Mouse (Mus musculus) ES-Bruce4 (cell line): ENCODE data around the gene Scube3. TPM values are rescaled to one million over a fixed set of nuclear protein-coding genes. Genes with fewer than 3 reads are reported as not detected.

Source experiments
- H3K27ac ChIP-seq: 2 replicates; pipeline ENCODE4 v1.5.1; 2012; ENCODE audit warnings: low read length, inconsistent platforms; ENCODE audit not compliant: insufficient read depth
- H3K27me3 ChIP-seq: 2 replicates; pipeline ENCODE4 v1.6.1; 2012; ENCODE audit warnings: mild to moderate bottlenecking, low read length, inconsistent platforms; ENCODE audit not compliant: control insufficient read depth, poor library complexity, insufficient read depth, severe bottlenecking
- H3K36me3 ChIP-seq: 2 replicates; pipeline ENCODE4 v1.6.1; 2012; ENCODE audit warnings: inconsistent platforms, mild to moderate bottlenecking, low read length, moderate library complexity; ENCODE audit not compliant: control insufficient read depth, poor library complexity, insufficient read depth, severe bottlenecking
- H3K4me1 ChIP-seq: one replicate; pipeline ENCODE4 v1.8.1; 2011; ENCODE audit warnings: low read length; ENCODE audit not compliant: control insufficient read depth, insufficient read depth
- H3K4me3 ChIP-seq: 2 replicates; pipeline ENCODE4 v1.5.1; 2011; ENCODE audit warnings: low read depth, mild to moderate bottlenecking, low read length
- H3K9ac ChIP-seq: 2 replicates; pipeline ENCODE4 v1.6.1; 2012; ENCODE audit warnings: low read depth, mild to moderate bottlenecking, inconsistent platforms; ENCODE audit not compliant: poor library complexity, severe bottlenecking
- H3K9me3 ChIP-seq: replicated peaks from 2 replicates; pipeline ENCODE4 v1.6.1; 2012; ENCODE audit warnings: mild to moderate bottlenecking, low read length, inconsistent platforms; ENCODE audit not compliant: control insufficient read depth, poor library complexity, insufficient read depth, severe bottlenecking
- CTCF ChIP-seq: IDR thresholded peaks from one replicate; pipeline ENCODE4 v1.8.1; 2011; ENCODE audit warnings: low read depth, low read length
- EP300 ChIP-seq: IDR thresholded peaks from 2 replicates; pipeline ENCODE4 v1.6.1; 2011; ENCODE audit warnings: low read depth, low read length; ENCODE audit not compliant: insufficient read depth
- POLR2A ChIP-seq: IDR thresholded peaks from one replicate; pipeline ENCODE4 v1.8.1; 2011; ENCODE audit warnings: low read length; ENCODE audit not compliant: insufficient read depth
- polyA plus RNA-seq: library from polyadenylated mRNA; stranded (reverse); fragments of >200 nt; gene quantifications from 2 replicates; pipeline ENCODE4 v1.2.4, GENCODE M21; 2011; ENCODE audit warnings: low read depth; ENCODE audit not compliant: missing spikeins, insufficient read depth, insufficient read length

The Scube3 gene
- polyA plus RNA-seq, 1 experiment, result 18.0 TPM

GRCm38 (mm10) chr17:28100669-28101068 is 41.3 kb upstream of the Scube3 start:
- H3K9me3 ChIP-seq, result no peaks in the 10 kb centered on the region
- TF ChIP-seq CTCF, result no peak
- no peaks in the 10 kb centered on the region for H3K36me3 ChIP-seq
- no peak overlapping the region for H3K27ac ChIP-seq
- peaks cover 2% of the 10 kb centered on the region for H3K4me1 ChIP-seq
- no peaks in the 10 kb centered on the region for H3K27me3 ChIP-seq
- H3K9ac ChIP-seq, result no peak overlapping the region
- no peak overlapping the region for H3K4me3 ChIP-seq

- no peaks in the 10 kb centered on the region for H3K9me3 ChIP-seq
- H3K4me3 ChIP-seq, result no peak overlapping the region
- H3K36me3 ChIP-seq, result no peaks in the 10 kb centered on the region
- no peaks in the 10 kb centered on the region for H3K27me3 ChIP-seq
- TF ChIP-seq POLR2A (no peak), EP300 (no peak), CTCF (no peak)
- no peak overlapping the region for H3K9ac ChIP-seq
- H3K27ac ChIP-seq, result no peak overlapping the region
- peaks cover 2% of the 10 kb centered on the region for H3K4me1 ChIP-seq
These were observed 40.6 kb upstream of the Scube3 start for GRCm38 (mm10) chr17:28101284-28101887.

GRCm38 (mm10) chr17:28101902-28102319 is 40.0 kb upstream of the Scube3 start:
- no peak overlapping the region for H3K4me3 ChIP-seq
- TF ChIP-seq CTCF, result no peak
- no peak for TF ChIP-seq EP300
- TF ChIP-seq POLR2A, result no peak
- no peak overlapping the region for H3K27ac ChIP-seq
- peaks cover 2% of the 10 kb centered on the region for H3K4me1 ChIP-seq
- H3K36me3 ChIP-seq, result no peaks in the 10 kb centered on the region
- no peaks in the 10 kb centered on the region for H3K9me3 ChIP-seq
- no peak overlapping the region for H3K9ac ChIP-seq
- no peaks in the 10 kb centered on the region for H3K27me3 ChIP-seq

- no peak overlapping the region for H3K27ac ChIP-seq
- no peaks in the 10 kb centered on the region for H3K27me3 ChIP-seq
- H3K4me3 ChIP-seq, result no peak overlapping the region
- TF ChIP-seq CTCF (no peak), POLR2A (no peak), EP300 (no peak)
- H3K36me3 ChIP-seq, result no peaks in the 10 kb centered on the region
- no peaks in the 10 kb centered on the region for H3K9me3 ChIP-seq
- peak overlapping the region; percentile 66 for H3K9ac ChIP-seq
- H3K4me1 ChIP-seq, result no peaks in the 10 kb centered on the region
These were observed 37.5 kb upstream of the Scube3 start for GRCm38 (mm10) chr17:28104416-28104815.

GRCm38 (mm10) chr17:28106352-28106751 is 35.6 kb upstream of the Scube3 start:
- Histone ChIP-seq H3K4me1 (no peaks in the 10 kb centered on the region), H3K9ac (no peak overlapping the region), H3K9me3 (no peaks in the 10 kb centered on the region), H3K27me3 (no peaks in the 10 kb centered on the region), H3K4me3 (no peak overlapping the region), H3K27ac (no peak overlapping the region), H3K36me3 (no peaks in the 10 kb centered on the region)
- peak; percentile 92 for TF ChIP-seq CTCF
- TF ChIP-seq POLR2A, result no peak

GRCm38 (mm10) chr17:28107275-28107674 is 34.7 kb upstream of the Scube3 start:
- Histone ChIP-seq H3K9ac (no peak overlapping the region), H3K36me3 (no peaks in the 10 kb centered on the region), H3K4me3 (no peak overlapping the region), H3K9me3 (no peaks in the 10 kb centered on the region), H3K4me1 (no peaks in the 10 kb centered on the region), H3K27ac (no peak overlapping the region), H3K27me3 (no peaks in the 10 kb centered on the region)
- TF ChIP-seq EP300, result no peak
- no peak for TF ChIP-seq CTCF
- no peak for TF ChIP-seq POLR2A
